Mouse (Mus musculus) C2C12 (cell line): ENCODE measurements around the gene Grb7. TPM values are rescaled to one million over a fixed set of nuclear protein-coding genes. Genes with fewer than 3 reads are reported as not detected.

Experiments
- H3K27me3 ChIP-seq: one replicate; pipeline ENCODE4 v1.6.1; 2011; ENCODE audit not compliant: control insufficient read depth, insufficient read depth, insufficient read length
- H3K36me3 ChIP-seq: one replicate; pipeline ENCODE4 v1.6.1; 2011; ENCODE audit not compliant: control insufficient read depth, insufficient read depth
- H3K4me3 ChIP-seq: one replicate; pipeline ENCODE4 v1.5.1; 2011; ENCODE audit warnings: mild to moderate bottlenecking, control low read depth; ENCODE audit not compliant: poor library complexity, insufficient read depth, severe bottlenecking
- H3K79me2 ChIP-seq: one replicate; pipeline ENCODE4 v1.6.1; 2011; ENCODE audit not compliant: control insufficient read depth, insufficient read depth
- H3K79me3 ChIP-seq: one replicate; pipeline ENCODE4 v1.6.1; 2011; ENCODE audit warnings: low read depth, control low read depth
- H3ac ChIP-seq: one replicate; pipeline ENCODE3; 2011; ENCODE audit warnings: low read depth; ENCODE audit not compliant: control insufficient read depth, insufficient read length
- CEBPB ChIP-seq: IDR thresholded peaks from one replicate; pipeline ENCODE4 v1.6.1; 2011; ENCODE audit warnings: low read depth, mild to moderate bottlenecking, control low read depth, moderate library complexity
- CTCF ChIP-seq: IDR thresholded peaks from one replicate; pipeline ENCODE4 v1.5.1; 2011; ENCODE audit not compliant: control insufficient read depth, insufficient read depth, insufficient read length
- FOSL1 ChIP-seq: IDR thresholded peaks from one replicate; pipeline ENCODE4 v1.8.0; 2011; ENCODE audit warnings: mild to moderate bottlenecking, low read length; ENCODE audit not compliant: poor library complexity, insufficient read depth, severe bottlenecking
- MAX ChIP-seq: IDR thresholded peaks from one replicate; pipeline ENCODE4 v1.6.1; 2011; ENCODE audit warnings: mild to moderate bottlenecking, control low read depth
- MYOD1 ChIP-seq: IDR thresholded peaks from one replicate; pipeline ENCODE4 v1.6.1; 2011; ENCODE audit warnings: low read depth; ENCODE audit not compliant: control insufficient read depth, insufficient read length
- MYOG ChIP-seq: IDR thresholded peaks from one replicate; pipeline ENCODE4 v1.6.1; 2011; ENCODE audit not compliant: control insufficient read depth, insufficient read length; ENCODE audit errors: extremely low read depth
- USF1 ChIP-seq: IDR thresholded peaks from one replicate; pipeline ENCODE4 v1.6.1; 2011; ENCODE audit warnings: low read depth, mild to moderate bottlenecking, control low read depth, moderate library complexity
- polyA plus RNA-seq: library from polyadenylated mRNA; unstranded; fragments of >200 nt; fragmentation: generic; extraction: Trizol; gene quantifications from one replicate; pipeline ENCODE4 v1.2.1, GENCODE M21; 2012; ENCODE audit warnings: missing spikeins

Gene Grb7
- polyA plus RNA-seq, 1 experiment = not detected

DNA sequence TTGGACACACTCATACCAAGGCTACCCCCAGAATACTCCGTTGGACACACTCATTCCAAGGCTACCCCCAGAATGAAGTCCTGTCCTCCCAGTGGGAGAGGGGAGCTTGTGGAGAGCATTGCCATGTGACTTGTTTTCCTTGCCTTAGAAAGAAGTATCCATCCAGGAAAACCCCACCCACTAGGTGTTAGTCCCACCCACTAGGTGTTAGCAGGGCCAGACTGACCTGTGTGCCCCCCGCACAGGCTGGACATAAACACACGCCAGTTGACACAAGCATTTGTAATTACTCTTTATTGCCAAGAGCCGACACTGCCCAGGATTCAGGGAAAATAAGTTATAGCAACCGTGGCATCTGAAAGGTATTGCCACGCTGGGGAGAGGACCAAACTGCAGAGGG is 8.8 kb upstream of the Grb7 start:
- Histone ChIP-seq H3K79me3 (no peaks in the 10 kb centered on the region), H3K4me3 (no peak overlapping the region), H3ac (no peak overlapping the region), H3K27me3 (no peaks in the 10 kb centered on the region), H3K79me2 (no peaks in the 10 kb centered on the region), H3K36me3 (peaks cover 29% of the 10 kb centered on the region)
- TF ChIP-seq MYOG = no peak
- TF ChIP-seq USF1 = no peak
- TF ChIP-seq FOSL1 = no peak
- TF ChIP-seq MAX = no peak
- TF ChIP-seq MYOD1 = no peak

GRCm38 (mm10) chr11:98438331-98439158 is 7.6 kb upstream of the Grb7 start, which contains the start of gene Mien1:
TSS of gene Mien1 (minus strand) at chr11:98438991.
- TF ChIP-seq CTCF (peak; percentile 96), MYOG (no peak), USF1 (peak; percentile 99), MAX (peak; percentile 80)
- Histone ChIP-seq H3K79me3 (no peaks in the 10 kb centered on the region), H3K27me3 (no peaks in the 10 kb centered on the region), H3ac (peak within 1 kb of the TSS; percentile 61), H3K4me3 (peak within 1 kb of the TSS; percentile 56), H3K79me2 (no peaks in the 10 kb centered on the region), H3K36me3 (peaks cover 22% of the 10 kb centered on the region)

- Histone ChIP-seq H3K4me3 (no peak overlapping the region), H3K79me3 (no peaks in the 10 kb centered on the region), H3K79me2 (no peaks in the 10 kb centered on the region), H3K27me3 (peaks cover 37% of the 10 kb centered on the region), H3K36me3 (no peaks in the 10 kb centered on the region), H3ac (no peak overlapping the region)
- no peak for TF ChIP-seq MAX
- no peak for TF ChIP-seq MYOD1
- TF ChIP-seq MYOG = no peak
- no peak for TF ChIP-seq CEBPB
- no peak for TF ChIP-seq CTCF
- TF ChIP-seq FOSL1 = no peak
These were observed 2.5 kb upstream of the Grb7 start for GRCm38 (mm10) chr11:98443688-98444087.

GRCm38 (mm10) chr11:98445238-98445637 is 956 bp upstream of the Grb7 start:
- Histone ChIP-seq H3K79me2 (no peaks in the 10 kb centered on the region), H3K36me3 (no peaks in the 10 kb centered on the region), H3K4me3 (no peak overlapping the region), H3K27me3 (peaks cover 52% of the 10 kb centered on the region), H3ac (no peak overlapping the region), H3K79me3 (no peaks in the 10 kb centered on the region)
- TF ChIP-seq MYOD1 = no peak
- TF ChIP-seq FOSL1 = no peak
- no peak for TF ChIP-seq CEBPB
- TF ChIP-seq CTCF = no peak
- TF ChIP-seq MYOG = no peak
- TF ChIP-seq MAX = no peak
- no peak for TF ChIP-seq USF1

GRCm38 (mm10) chr11:98445679-98446078 is 515 bp upstream of the Grb7 start:
- no peak overlapping the region for H3K4me3 ChIP-seq
- no peaks in the 10 kb centered on the region for H3K36me3 ChIP-seq
- no peak overlapping the region for H3ac ChIP-seq
- H3K79me3 ChIP-seq = no peaks in the 10 kb centered on the region
- no peak for TF ChIP-seq MYOD1
- TF ChIP-seq FOSL1 = no peak
- no peak for TF ChIP-seq CTCF
- no peak for TF ChIP-seq MYOG
- TF ChIP-seq CEBPB = no peak
- TF ChIP-seq MAX = no peak
- no peak for TF ChIP-seq USF1
- H3K79me2 ChIP-seq = no peaks in the 10 kb centered on the region
- peaks cover 56% of the 10 kb centered on the region for H3K27me3 ChIP-seq
